Mouse (Mus musculus) gonadal fat pad, adult 2 months (tissue): ENCODE results near the gene Fam155a. TPM values are rescaled to one million over a fixed set of nuclear protein-coding genes. Genes with fewer than 3 reads are reported as not detected.
"Not testable (repeated sequence)": the region's sequence is repeated elsewhere in the genome, so short reads cannot be mapped to it uniquely, and the experiment has no call there.

ENCODE experiments used
- DNase-seq: peaks from one replicate; pipeline ENCODE4 v3.0.0-alpha.2; 2012; ENCODE audit warnings: low read depth
- polyA plus RNA-seq: library from polyadenylated mRNA; depleted of rRNA; stranded (reverse); fragments of >200 nt; gene quantifications from 2 replicates; pipeline ENCODE4 v1.2.3, GENCODE M21; 2012

Fam155a gene
- polyA plus RNA-seq, 1 experiment, result 0.23 TPM

GRCm38 (mm10) chr8:9404651-9405050 lies 366.3 kb downstream of the Fam155a start:
- DNase-seq, result no peak

- no peak for DNase-seq
These were observed 368.6 kb downstream of the Fam155a start for GRCm38 (mm10) chr8:9402393-9402792.

GRCm38 (mm10) chr8:9398606-9399263 lies 372.2 kb downstream of the Fam155a start:
- no peak for DNase-seq

- DNase-seq, result no peak
These were observed 372.9 kb downstream of the Fam155a start for GRCm38 (mm10) chr8:9398040-9398439.

GRCm38 (mm10) chr8:9394670-9395069 lies 376.3 kb downstream of the Fam155a start:
- DNase-seq, result no peak

GRCm38 (mm10) chr8:9393246-9393645 lies 377.7 kb downstream of the Fam155a start:
- no peak for DNase-seq

- DNase-seq, result not testable (repeated sequence)
These were observed 380.7 kb downstream of the Fam155a start for GRCm38 (mm10) chr8:9390229-9390628.

- DNase-seq, result no peak
These were observed 401.8 kb downstream of the Fam155a start for GRCm38 (mm10) chr8:9369201-9369600.

- no peak for DNase-seq
These were observed 403.2 kb downstream of the Fam155a start for GRCm38 (mm10) chr8:9367721-9368120.

- DNase-seq, result no peak
These were observed 405.6 kb downstream of the Fam155a start for GRCm38 (mm10) chr8:9365381-9365780.

GRCm38 (mm10) chr8:9348523-9349135 lies 422.3 kb downstream of the Fam155a start:
- DNase-seq, result no peak

GRCm38 (mm10) chr8:9347163-9347562 lies 423.8 kb downstream of the Fam155a start:
- DNase-seq, result no peak

- DNase-seq, result no peak
These were observed 426.8 kb downstream of the Fam155a start for GRCm38 (mm10) chr8:9344136-9344535.

- DNase-seq, result no peak
These were observed 428.0 kb downstream of the Fam155a start for GRCm38 (mm10) chr8:9342998-9343397.

GRCm38 (mm10) chr8:9342593-9342992 lies 428.4 kb downstream of the Fam155a start:
- DNase-seq, result no peak

- DNase-seq, result no peak
These were observed 433.1 kb downstream of the Fam155a start for GRCm38 (mm10) chr8:9337905-9338304.

- DNase-seq, result no peak
These were observed 435.0 kb downstream of the Fam155a start for GRCm38 (mm10) chr8:9335933-9336303.

GRCm38 (mm10) chr8:9335285-9335932 lies 435.6 kb downstream of the Fam155a start:
- DNase-seq, result no peak

GRCm38 (mm10) chr8:9332766-9333165 lies 438.2 kb downstream of the Fam155a start:
- no peak for DNase-seq

- no peak for DNase-seq
These were observed 461.5 kb downstream of the Fam155a start for GRCm38 (mm10) chr8:9309456-9309855.

- no peak for DNase-seq
These were observed 467.3 kb downstream of the Fam155a start for GRCm38 (mm10) chr8:9303526-9304135.

- no peak for DNase-seq
These were observed 475.9 kb downstream of the Fam155a start for GRCm38 (mm10) chr8:9295046-9295445.

GRCm38 (mm10) chr8:9292532-9292931 lies 478.4 kb downstream of the Fam155a start:
- DNase-seq, result no peak
